Mouse (Mus musculus): ENCODE data around the gene Doc2a. TPM values are rescaled to one million over a fixed set of nuclear protein-coding genes. Genes with fewer than 3 reads are reported as not detected.

The Doc2a gene
- polyA plus RNA-seq, 1 experiment: not detected

- no peak overlapping the region for H3K27ac ChIP-seq (ENCODE audit: insufficient read depth, low read depth, low read length)
- no peaks in the 10 kb centered on the region; the same call in 1 of the 2 replicates for H3K4me1 ChIP-seq (ENCODE audit: control insufficient read depth, insufficient read depth, insufficient read length, low read length)
- peaks cover 25% of the 10 kb centered on the region for H3K27me3 ChIP-seq (ENCODE audit: control insufficient read depth, insufficient read depth, low read length)
- H3K36me3 ChIP-seq (ENCODE audit: control insufficient read depth, insufficient read depth, low read length): no peaks in the 10 kb centered on the region
- 16% methylated on average over 10 of the region's 10 CpGs for WGBS
- no peak overlapping the region for H3K4me3 ChIP-seq (ENCODE audit: low read depth, low read length)
- TF ChIP-seq POLR2A (IDR thresholded peaks at IDR 0.05; ENCODE audit: low read depth, low read length) (no peak), CTCF (IDR thresholded peaks at IDR 0.05; ENCODE audit: extremely low read depth, insufficient read length, insufficient replicate concordance, low read depth, low read length) (no peak)
Observed at GRCm38 (mm10) chr7:126823940-126824339, 23.3 kb upstream of the Doc2a start.

GRCm38 (mm10) chr7:126825403-126825802 is 21.8 kb upstream of the Doc2a start:
- no peaks in the 10 kb centered on the region for H3K36me3 ChIP-seq (ENCODE audit: control insufficient read depth, insufficient read depth, low read length)
- H3K4me1 ChIP-seq (ENCODE audit: control insufficient read depth, insufficient read depth, insufficient read length, low read length): no peaks in the 10 kb centered on the region; the same call in 1 of the 2 replicates
- no peak for TF ChIP-seq CTCF (IDR thresholded peaks at IDR 0.05; ENCODE audit: extremely low read depth, insufficient read length, insufficient replicate concordance, low read depth, low read length)
- TF ChIP-seq POLR2A (IDR thresholded peaks at IDR 0.05; ENCODE audit: low read depth, low read length): no peak
- no peak overlapping the region for H3K27ac ChIP-seq (ENCODE audit: insufficient read depth, low read depth, low read length)
- H3K4me3 ChIP-seq (ENCODE audit: low read depth, low read length): no peak overlapping the region
- WGBS: 22% methylated on average over 8 of the region's 8 CpGs
- peaks cover 25% of the 10 kb centered on the region for H3K27me3 ChIP-seq (ENCODE audit: control insufficient read depth, insufficient read depth, low read length)

GRCm38 (mm10) chr7:126825952-126826351 is 21.3 kb upstream of the Doc2a start:
- Histone ChIP-seq H3K4me1 (ENCODE audit: control insufficient read depth, insufficient read depth, insufficient read length, low read length) (no peaks in the 10 kb centered on the region; the same call in 1 of the 2 replicates), H3K27ac (ENCODE audit: insufficient read depth, low read depth, low read length) (no peak overlapping the region), H3K36me3 (ENCODE audit: control insufficient read depth, insufficient read depth, low read length) (no peaks in the 10 kb centered on the region), H3K4me3 (ENCODE audit: low read depth, low read length) (no peak overlapping the region), H3K27me3 (ENCODE audit: control insufficient read depth, insufficient read depth, low read length) (peaks cover 25% of the 10 kb centered on the region)
- TF ChIP-seq CTCF (IDR thresholded peaks at IDR 0.05; ENCODE audit: extremely low read depth, insufficient read length, insufficient replicate concordance, low read depth, low read length) (no peak), POLR2A (IDR thresholded peaks at IDR 0.05; ENCODE audit: low read depth, low read length) (no peak)
- WGBS: 61% methylated on average over 5 of the region's 5 CpGs

- TF ChIP-seq POLR2A (IDR thresholded peaks at IDR 0.05; ENCODE audit: low read depth, low read length) (no peak), CTCF (IDR thresholded peaks at IDR 0.05; ENCODE audit: extremely low read depth, insufficient read length, insufficient replicate concordance, low read depth, low read length) (no peak)
- H3K27me3 ChIP-seq (ENCODE audit: control insufficient read depth, insufficient read depth, low read length): 0 out of 2 replicates have a peak, but pooled peaks cover 8% of the 10 kb centered on the region
- H3K36me3 ChIP-seq (ENCODE audit: control insufficient read depth, insufficient read depth, low read length): no peaks in the 10 kb centered on the region
- H3K4me3 ChIP-seq (ENCODE audit: low read depth, low read length): peak within 1 kb of the TSS; percentile 33
- no peak within 1 kb of the TSS for H3K27ac ChIP-seq (ENCODE audit: insufficient read depth, low read depth, low read length)
- peaks cover 3% of the 10 kb centered on the region; the same call in 1 of the 2 replicates for H3K4me1 ChIP-seq (ENCODE audit: control insufficient read depth, insufficient read depth, insufficient read length, low read length)
- 55% methylated on average over 5 of the region's 5 CpGs for WGBS
Observed at GRCm38 (mm10) chr7:126831539-126831938, 15.7 kb upstream of the Doc2a start, which contains the start of gene 4930451I11Rik. 4930451I11Rik (minus strand) TSS chr7:126831639.

GRCm38 (mm10) chr7:126832036-126832598 is 15.1 kb upstream of the Doc2a start:
- WGBS: 2% methylated on average over 21 of the region's 21 CpGs
- no peak for TF ChIP-seq POLR2A (IDR thresholded peaks at IDR 0.05; ENCODE audit: low read depth, low read length)
- TF ChIP-seq CTCF (IDR thresholded peaks at IDR 0.05; ENCODE audit: extremely low read depth, insufficient read length, insufficient replicate concordance, low read depth, low read length): peak; percentile 68
- no peaks in the 10 kb centered on the region for H3K36me3 ChIP-seq (ENCODE audit: control insufficient read depth, insufficient read depth, low read length)
- H3K4me3 ChIP-seq (ENCODE audit: low read depth, low read length): peak overlapping the region; percentile 33
- no peak overlapping the region for H3K27ac ChIP-seq (ENCODE audit: insufficient read depth, low read depth, low read length)
- H3K27me3 ChIP-seq (ENCODE audit: control insufficient read depth, insufficient read depth, low read length): 0 out of 2 replicates have a peak, but pooled peaks cover 8% of the 10 kb centered on the region
- peaks cover 3% of the 10 kb centered on the region; the same call in 1 of the 2 replicates for H3K4me1 ChIP-seq (ENCODE audit: control insufficient read depth, insufficient read depth, insufficient read length, low read length)

- WGBS: 88% methylated on average over 1 of the region's 1 CpGs
- no peak overlapping the region for H3K27ac ChIP-seq (ENCODE audit: insufficient read depth, low read depth, low read length)
- H3K36me3 ChIP-seq (ENCODE audit: control insufficient read depth, insufficient read depth, low read length): no peaks in the 10 kb centered on the region
- 0 out of 2 replicates have a peak, but pooled peaks cover 8% of the 10 kb centered on the region for H3K27me3 ChIP-seq (ENCODE audit: control insufficient read depth, insufficient read depth, low read length)
- H3K4me3 ChIP-seq (ENCODE audit: low read depth, low read length): no peak overlapping the region
- TF ChIP-seq CTCF (IDR thresholded peaks at IDR 0.05; ENCODE audit: extremely low read depth, insufficient read length, insufficient replicate concordance, low read depth, low read length) (no peak), POLR2A (IDR thresholded peaks at IDR 0.05; ENCODE audit: low read depth, low read length) (no peak)
- H3K4me1 ChIP-seq (ENCODE audit: control insufficient read depth, insufficient read depth, insufficient read length, low read length): peaks cover 3% of the 10 kb centered on the region; the same call in 1 of the 2 replicates
Observed at GRCm38 (mm10) chr7:126833294-126833693, 13.9 kb upstream of the Doc2a start.

GRCm38 (mm10) chr7:126843276-126843675 is 3.9 kb upstream of the Doc2a start:
- Histone ChIP-seq H3K27ac (ENCODE audit: insufficient read depth, low read depth, low read length) (no peak overlapping the region), H3K4me1 (ENCODE audit: control insufficient read depth, insufficient read depth, insufficient read length, low read length) (peaks cover 7% of the 10 kb centered on the region; the same call in 1 of the 2 replicates), H3K36me3 (ENCODE audit: control insufficient read depth, insufficient read depth, low read length) (no peaks in the 10 kb centered on the region), H3K4me3 (ENCODE audit: low read depth, low read length) (no peak overlapping the region), H3K27me3 (ENCODE audit: control insufficient read depth, insufficient read depth, low read length) (peaks cover 16% of the 10 kb centered on the region)
- TF ChIP-seq CTCF (IDR thresholded peaks at IDR 0.05; ENCODE audit: extremely low read depth, insufficient read length, insufficient replicate concordance, low read depth, low read length) (no peak), POLR2A (IDR thresholded peaks at IDR 0.05; ENCODE audit: low read depth, low read length) (no peak)
- WGBS: 71% methylated on average over 9 of the region's 9 CpGs

Data from small intestine, adult 2 months (tissue).